Mouse (Mus musculus) liver, embryonic 15.5 days (tissue): ENCODE measurements at regions not wholly inside any gene's neighbourhood (a gene's known extent, or its start where the extent isn't known, plus 50 kb on each side); places are given as distances from the start of the nearest gene placed in this dataset.

Source experiments
- ATAC-seq: fragments of 200-750 bp; cut with Nextera tagmentation; 2 replicates; pipeline ENCODE4 v1.8.0; 2017; ENCODE audit warnings: moderate number of reproducible peaks, mild to moderate bottlenecking, moderate library complexity; ENCODE audit not compliant: insufficient read depth
- H3K27ac ChIP-seq: fragments of 300-500 bp; sonication (generic); replicated peaks from 2 replicates; pipeline ENCODE4 v1.5.1; 2015; ENCODE audit warnings: mild to moderate bottlenecking, inconsistent platforms
- H3K27me3 ChIP-seq: fragments of 300-500 bp; sonication (generic); 2 replicates; pipeline ENCODE4 v1.6.1; 2015; ENCODE audit warnings: mild to moderate bottlenecking, inconsistent platforms
- H3K36me3 ChIP-seq: fragments of 300-500 bp; sonication (generic); replicated peaks from 2 replicates; pipeline ENCODE4 v1.6.1; 2015; ENCODE audit warnings: moderate library complexity, mild to moderate bottlenecking, inconsistent platforms
- H3K4me1 ChIP-seq: fragments of 300-500 bp; sonication (generic); replicated peaks from 2 replicates; pipeline ENCODE4 v1.6.1; 2015; ENCODE audit warnings: inconsistent platforms
- H3K4me2 ChIP-seq: fragments of 300-500 bp; sonication (generic); 2 replicates; pipeline ENCODE4 v1.6.1; 2015; ENCODE audit warnings: moderate library complexity, mild to moderate bottlenecking, inconsistent platforms
- H3K4me3 ChIP-seq: fragments of 300-500 bp; sonication (generic); replicated peaks from 2 replicates; pipeline ENCODE4 v1.5.1; 2015; ENCODE audit warnings: mild to moderate bottlenecking, inconsistent platforms
- H3K9ac ChIP-seq: fragments of 300-500 bp; sonication (generic); 2 replicates; pipeline ENCODE4 v1.6.1; 2015; ENCODE audit warnings: moderate library complexity, mild to moderate bottlenecking, inconsistent platforms
- H3K9me3 ChIP-seq: fragments of 300-500 bp; sonication (generic); replicated peaks from 2 replicates; pipeline ENCODE4 v1.6.1; 2016; ENCODE audit warnings: inconsistent platforms
- WGBS: fragments of 180-500 bp; shearing (Covaris S2); methylation state at CpG from one replicate; pipeline ENCODE4 v1.1.7; 2015; ENCODE audit warnings: mixed read lengths; ENCODE audit not compliant: insufficient replicate concordance; 5-methylcytosine and 5-hydroxymethylcytosine counted together

- Histone ChIP-seq H3K4me2 (no peak overlapping the region), H3K4me1 (no peaks in the 10 kb centered on the region), H3K36me3 (no peaks in the 10 kb centered on the region), H3K27me3 (no peaks in the 10 kb centered on the region), H3K9ac (no peak overlapping the region), H3K27ac (no peak overlapping the region), H3K4me3 (no peak overlapping the region), H3K9me3 (no peaks in the 10 kb centered on the region)
- 46% methylated on average over 7 of the region's 7 CpGs for WGBS
- no peak for ATAC-seq
These were observed 251.6 kb downstream of the Dact1 start for GRCm38 (mm10) chr12:71561259-71561658.

- no peak for ATAC-seq
- H3K36me3 ChIP-seq: no peaks in the 10 kb centered on the region
- H3K9ac ChIP-seq: no peak overlapping the region
- H3K4me1 ChIP-seq: no peaks in the 10 kb centered on the region
- WGBS: 63% methylated on average over 8 of the region's 8 CpGs
- H3K4me3 ChIP-seq: no peak overlapping the region
- no peak overlapping the region for H3K4me2 ChIP-seq
- H3K27me3 ChIP-seq: no peaks in the 10 kb centered on the region
- H3K9me3 ChIP-seq: no peaks in the 10 kb centered on the region
- H3K27ac ChIP-seq: no peak overlapping the region
These were observed 252.4 kb downstream of the Dact1 start for GRCm38 (mm10) chr12:71561918-71562572.

GRCm38 (mm10) chr12:71563219-71563618, 253.5 kb downstream of the Dact1 start:
- Histone ChIP-seq H3K27me3 (no peaks in the 10 kb centered on the region), H3K27ac (no peak overlapping the region), H3K4me1 (no peaks in the 10 kb centered on the region), H3K4me2 (no peak overlapping the region), H3K9me3 (no peaks in the 10 kb centered on the region), H3K4me3 (no peak overlapping the region), H3K36me3 (no peaks in the 10 kb centered on the region), H3K9ac (no peak overlapping the region)
- no peak for ATAC-seq
- 59% methylated on average over 4 of the region's 4 CpGs for WGBS

- H3K9me3 ChIP-seq: no peaks in the 10 kb centered on the region
These were observed 256.7 kb downstream of the Dact1 start for GRCm38 (mm10) chr12:71566371-71566770.

GRCm38 (mm10) chr12:71568251-71568650, 258.6 kb downstream of the Dact1 start:
- no peak for ATAC-seq

More at GRCm38 (mm10) chr12:71566371-71566770, 256.7 kb downstream of the Dact1 start:
- no peak for ATAC-seq
- no peaks in the 10 kb centered on the region for H3K4me1 ChIP-seq
- no peak overlapping the region for H3K9ac ChIP-seq
- H3K27ac ChIP-seq: no peak overlapping the region
- no peaks in the 10 kb centered on the region for H3K27me3 ChIP-seq
- no peaks in the 10 kb centered on the region for H3K36me3 ChIP-seq
- H3K4me2 ChIP-seq: no peak overlapping the region
- H3K4me3 ChIP-seq: no peak overlapping the region
- WGBS: 69% methylated on average over 3 of the region's 3 CpGs

GRCm38 (mm10) chr12:71568880-71569390, 259.3 kb downstream of the Dact1 start:
- WGBS: 63% methylated on average over 6 of the region's 6 CpGs

More at GRCm38 (mm10) chr12:71568251-71568650, 258.6 kb downstream of the Dact1 start:
- H3K4me3 ChIP-seq: no peak overlapping the region
- WGBS: 55% methylated on average over 5 of the region's 5 CpGs
- no peaks in the 10 kb centered on the region for H3K9me3 ChIP-seq
- H3K36me3 ChIP-seq: no peaks in the 10 kb centered on the region
- H3K27me3 ChIP-seq: no peaks in the 10 kb centered on the region
- no peak overlapping the region for H3K4me2 ChIP-seq
- H3K27ac ChIP-seq: no peak overlapping the region
- H3K4me1 ChIP-seq: no peaks in the 10 kb centered on the region
- no peak overlapping the region for H3K9ac ChIP-seq

GRCm38 (mm10) chr12:71569662-71570061, 260.0 kb downstream of the Dact1 start:
- Histone ChIP-seq H3K36me3 (no peaks in the 10 kb centered on the region), H3K27ac (no peak overlapping the region), H3K9me3 (no peaks in the 10 kb centered on the region), H3K4me3 (no peak overlapping the region), H3K4me2 (no peak overlapping the region), H3K27me3 (no peaks in the 10 kb centered on the region), H3K4me1 (no peaks in the 10 kb centered on the region), H3K9ac (no peak overlapping the region)
- no peak for ATAC-seq
- WGBS: 47% methylated on average over 12 of the region's 12 CpGs

More at GRCm38 (mm10) chr12:71568880-71569390, 259.3 kb downstream of the Dact1 start:
- ATAC-seq: no peak
- Histone ChIP-seq H3K4me2 (no peak overlapping the region), H3K9me3 (no peaks in the 10 kb centered on the region), H3K36me3 (no peaks in the 10 kb centered on the region), H3K4me1 (no peaks in the 10 kb centered on the region), H3K9ac (no peak overlapping the region), H3K27me3 (no peaks in the 10 kb centered on the region), H3K4me3 (no peak overlapping the region), H3K27ac (no peak overlapping the region)

GRCm38 (mm10) chr12:71570116-71570515, 260.4 kb downstream of the Dact1 start:
- H3K36me3 ChIP-seq: no peaks in the 10 kb centered on the region
- 42% methylated on average over 2 of the region's 2 CpGs for WGBS
- no peak overlapping the region for H3K4me2 ChIP-seq
- no peak overlapping the region for H3K27ac ChIP-seq
- no peak overlapping the region for H3K9ac ChIP-seq
- ATAC-seq: no peak
- no peaks in the 10 kb centered on the region for H3K9me3 ChIP-seq
- no peaks in the 10 kb centered on the region for H3K4me1 ChIP-seq
- no peak overlapping the region for H3K4me3 ChIP-seq
- no peaks in the 10 kb centered on the region for H3K27me3 ChIP-seq

GRCm38 (mm10) chr12:71572833-71573446, 257.9 kb upstream of the Daam1 start:
- Histone ChIP-seq H3K4me1 (no peaks in the 10 kb centered on the region), H3K4me2 (no peak overlapping the region), H3K27me3 (no peaks in the 10 kb centered on the region), H3K9ac (no peak overlapping the region), H3K27ac (no peak overlapping the region), H3K36me3 (no peaks in the 10 kb centered on the region), H3K4me3 (no peak overlapping the region), H3K9me3 (no peaks in the 10 kb centered on the region)
- no peak for ATAC-seq
- WGBS: 46% methylated on average over 14 of the region's 14 CpGs

GRCm38 (mm10) chr12:71573456-71573855, 257.4 kb upstream of the Daam1 start:
- Histone ChIP-seq H3K4me1 (no peaks in the 10 kb centered on the region), H3K9ac (no peak overlapping the region), H3K4me3 (no peak overlapping the region), H3K9me3 (no peaks in the 10 kb centered on the region), H3K27me3 (no peaks in the 10 kb centered on the region), H3K27ac (no peak overlapping the region), H3K36me3 (no peaks in the 10 kb centered on the region), H3K4me2 (no peak overlapping the region)
- WGBS: 71% methylated on average over 8 of the region's 8 CpGs
- ATAC-seq: no peak

- H3K9me3 ChIP-seq: no peaks in the 10 kb centered on the region
- H3K4me1 ChIP-seq: no peaks in the 10 kb centered on the region
- H3K4me3 ChIP-seq: no peak overlapping the region
- H3K9ac ChIP-seq: no peak overlapping the region
- H3K27ac ChIP-seq: no peak overlapping the region
- H3K4me2 ChIP-seq: no peak overlapping the region
- WGBS: 72% methylated on average over 10 of the region's 10 CpGs
- no peaks in the 10 kb centered on the region for H3K36me3 ChIP-seq
- H3K27me3 ChIP-seq: no peaks in the 10 kb centered on the region
- no peak for ATAC-seq
These were observed 256.2 kb upstream of the Daam1 start for GRCm38 (mm10) chr12:71574685-71575084.
